Mouse (Mus musculus): ENCODE results near the gene Gnb1.
A peak's percentile ranks its signal among the peaks of the same experiment; 100 is the strongest.
"Not testable (repeated sequence)": the region's sequence is repeated elsewhere in the genome, so short reads cannot be mapped to it uniquely, and the experiment has no call there.

Gene Gnb1

GRCm38 (mm10) chr4:155554880-155555279 lies 63.7 kb downstream of the Gnb1 start:
- DNase-seq = no peak

- no peak for DNase-seq
Measured at GRCm38 (mm10) chr4:155555464-155555863, 64.3 kb downstream of the Gnb1 start.

GRCm38 (mm10) chr4:155559454-155559853 lies 68.3 kb downstream of the Gnb1 start:
- DNase-seq = no peak

GRCm38 (mm10) chr4:155560932-155561331 lies 69.8 kb downstream of the Gnb1 start:
- DNase-seq = no peak

GRCm38 (mm10) chr4:155561661-155562442 lies 70.7 kb downstream of the Gnb1 start, which contains the start of gene Nadk:
Gene Nadk, plus strand, starts transcription at chr4:155562378.
- DNase-seq = no peak

- peak; percentile 74 for DNase-seq
Measured at GRCm38 (mm10) chr4:155562725-155563399, 71.7 kb downstream of the Gnb1 start.

- peak; percentile 98 for DNase-seq
Measured at GRCm38 (mm10) chr4:155563400-155564231, 72.5 kb downstream of the Gnb1 start.

- peak; percentile 55 for DNase-seq
Measured at GRCm38 (mm10) chr4:155564315-155565069, 73.3 kb downstream of the Gnb1 start.

- no peak for DNase-seq
Measured at GRCm38 (mm10) chr4:155566555-155566954, 75.4 kb downstream of the Gnb1 start.

- DNase-seq = no peak
Measured at GRCm38 (mm10) chr4:155568170-155568569, 77.0 kb downstream of the Gnb1 start.

GRCm38 (mm10) chr4:155568632-155569370 lies 77.6 kb downstream of the Gnb1 start:
- DNase-seq = no peak

- DNase-seq = no peak
Measured at GRCm38 (mm10) chr4:155569818-155570217, 78.7 kb downstream of the Gnb1 start.

GRCm38 (mm10) chr4:155570315-155570714 lies 79.2 kb downstream of the Gnb1 start:
- not testable (repeated sequence) for DNase-seq

- DNase-seq = no peak
Measured at GRCm38 (mm10) chr4:155571442-155571841, 80.3 kb downstream of the Gnb1 start.

- DNase-seq = no peak
Measured at GRCm38 (mm10) chr4:155573155-155573554, 82.0 kb downstream of the Gnb1 start.

GRCm38 (mm10) chr4:155573876-155574275 lies 82.7 kb downstream of the Gnb1 start:
- no peak for DNase-seq

- DNase-seq = no peak
Measured at GRCm38 (mm10) chr4:155574931-155575330, 83.8 kb downstream of the Gnb1 start.

GRCm38 (mm10) chr4:155575521-155575920 lies 84.4 kb downstream of the Gnb1 start:
- no peak for DNase-seq

- no peak for DNase-seq
Measured at GRCm38 (mm10) chr4:155577132-155577531, 86.0 kb downstream of the Gnb1 start.

GRCm38 (mm10) chr4:155577741-155578140 lies 86.6 kb downstream of the Gnb1 start:
- no peak for DNase-seq

- peak; percentile 69 for DNase-seq
Measured at GRCm38 (mm10) chr4:155578336-155579125, 87.4 kb downstream of the Gnb1 start.

All from kidney, postnatal 14 days (tissue).